Mouse (Mus musculus): ENCODE data around the gene Fam25c. TPM values are rescaled to one million over a fixed set of nuclear protein-coding genes. Genes with fewer than 3 reads are reported as not detected.
A peak's percentile ranks its signal among the peaks of the same experiment; 100 is the strongest.

The Fam25c gene
- not detected in 2 replicates for polyA plus RNA-seq (2012; rRNA removed)

GRCm38 (mm10) chr14:34355301-34355700 is at the start of gene Fam25c:
Gene Fam25c (minus strand): TSS chr14:34355433.
- H3K27me3 ChIP-seq (ENCODE audit: control insufficient read depth, insufficient read depth, low read length), result no peaks in the 10 kb centered on the region
- H3K36me3 ChIP-seq (ENCODE audit: control insufficient read depth, insufficient read depth, low read length), result no peaks in the 10 kb centered on the region
- no peak for TF ChIP-seq POLR2A (IDR thresholded peaks at IDR 0.05; ENCODE audit: control insufficient read depth, low read depth, low read length)
- no peak for TF ChIP-seq CTCF (IDR thresholded peaks at IDR 0.05; ENCODE audit: control insufficient read depth, insufficient read depth, insufficient replicate concordance, low read depth, low read length)
- H3K4me1 ChIP-seq (ENCODE audit: control insufficient read depth, insufficient read depth, low read length), result peaks cover 6% of the 10 kb centered on the region
- no peak within 1 kb of the TSS for H3K4me3 ChIP-seq (ENCODE audit: control insufficient read depth, low read depth, low read length)
- no peak within 1 kb of the TSS for H3K27ac ChIP-seq (ENCODE audit: control insufficient read depth, insufficient read depth, low read depth, low read length)

- Histone ChIP-seq H3K27ac (ENCODE audit: control insufficient read depth, insufficient read depth, low read depth, low read length) (no peak overlapping the region), H3K4me3 (ENCODE audit: control insufficient read depth, low read depth, low read length) (no peak overlapping the region), H3K36me3 (ENCODE audit: control insufficient read depth, insufficient read depth, low read length) (no peaks in the 10 kb centered on the region), H3K4me1 (ENCODE audit: control insufficient read depth, insufficient read depth, low read length) (peaks cover 1% of the 10 kb centered on the region; the same call in 1 of the 2 replicates), H3K27me3 (ENCODE audit: control insufficient read depth, insufficient read depth, low read length) (no peaks in the 10 kb centered on the region)
- TF ChIP-seq CTCF (IDR thresholded peaks at IDR 0.05; ENCODE audit: control insufficient read depth, insufficient read depth, insufficient replicate concordance, low read depth, low read length), result no peak
- TF ChIP-seq POLR2A (IDR thresholded peaks at IDR 0.05; ENCODE audit: control insufficient read depth, low read depth, low read length), result no peak
Measured at GRCm38 (mm10) chr14:34403424-34403823, 48.2 kb upstream of the Fam25c start.

- no peak for TF ChIP-seq CTCF (IDR thresholded peaks at IDR 0.05; ENCODE audit: control insufficient read depth, insufficient read depth, insufficient replicate concordance, low read depth, low read length)
- TF ChIP-seq POLR2A (IDR thresholded peaks at IDR 0.05; ENCODE audit: control insufficient read depth, low read depth, low read length), result no peak
- H3K27ac ChIP-seq (ENCODE audit: control insufficient read depth, insufficient read depth, low read depth, low read length), result no peak overlapping the region
- no peaks in the 10 kb centered on the region for H3K27me3 ChIP-seq (ENCODE audit: control insufficient read depth, insufficient read depth, low read length)
- H3K4me3 ChIP-seq (ENCODE audit: control insufficient read depth, low read depth, low read length), result no peak overlapping the region
- no peaks in the 10 kb centered on the region for H3K36me3 ChIP-seq (ENCODE audit: control insufficient read depth, insufficient read depth, low read length)
- peaks cover 4% of the 10 kb centered on the region; the same call in 1 of the 2 replicates for H3K4me1 ChIP-seq (ENCODE audit: control insufficient read depth, insufficient read depth, low read length)
Measured at GRCm38 (mm10) chr14:34402871-34403270, 47.6 kb upstream of the Fam25c start.

GRCm38 (mm10) chr14:34401135-34401534 is 45.9 kb upstream of the Fam25c start:
- H3K4me1 ChIP-seq (ENCODE audit: control insufficient read depth, insufficient read depth, low read length), result peaks cover 4% of the 10 kb centered on the region; the same call in 1 of the 2 replicates
- TF ChIP-seq POLR2A (IDR thresholded peaks at IDR 0.05; ENCODE audit: control insufficient read depth, low read depth, low read length), result no peak
- peak; percentile 86 for TF ChIP-seq CTCF (IDR thresholded peaks at IDR 0.05; ENCODE audit: control insufficient read depth, insufficient read depth, insufficient replicate concordance, low read depth, low read length)
- no peak overlapping the region for H3K4me3 ChIP-seq (ENCODE audit: control insufficient read depth, low read depth, low read length)
- no peak overlapping the region for H3K27ac ChIP-seq (ENCODE audit: control insufficient read depth, insufficient read depth, low read depth, low read length)
- no peaks in the 10 kb centered on the region for H3K36me3 ChIP-seq (ENCODE audit: control insufficient read depth, insufficient read depth, low read length)
- H3K27me3 ChIP-seq (ENCODE audit: control insufficient read depth, insufficient read depth, low read length), result no peaks in the 10 kb centered on the region

- H3K36me3 ChIP-seq (ENCODE audit: control insufficient read depth, insufficient read depth, low read length), result no peaks in the 10 kb centered on the region
- peaks cover 4% of the 10 kb centered on the region; the same call in 1 of the 2 replicates for H3K4me1 ChIP-seq (ENCODE audit: control insufficient read depth, insufficient read depth, low read length)
- H3K27ac ChIP-seq (ENCODE audit: control insufficient read depth, insufficient read depth, low read depth, low read length), result no peak overlapping the region
- H3K27me3 ChIP-seq (ENCODE audit: control insufficient read depth, insufficient read depth, low read length), result no peaks in the 10 kb centered on the region
- TF ChIP-seq POLR2A (IDR thresholded peaks at IDR 0.05; ENCODE audit: control insufficient read depth, low read depth, low read length), result no peak
- no peak overlapping the region for H3K4me3 ChIP-seq (ENCODE audit: control insufficient read depth, low read depth, low read length)
Measured at GRCm38 (mm10) chr14:34400021-34400420, 44.8 kb upstream of the Fam25c start.

GRCm38 (mm10) chr14:34399301-34399700 is 44.1 kb upstream of the Fam25c start:
- Histone ChIP-seq H3K4me3 (ENCODE audit: control insufficient read depth, low read depth, low read length) (no peak overlapping the region), H3K36me3 (ENCODE audit: control insufficient read depth, insufficient read depth, low read length) (no peaks in the 10 kb centered on the region)

GRCm38 (mm10) chr14:34398901-34399300 is 43.7 kb upstream of the Fam25c start:
- TF ChIP-seq POLR2A (IDR thresholded peaks at IDR 0.05; ENCODE audit: control insufficient read depth, low read depth, low read length), result no peak
- no peaks in the 10 kb centered on the region for H3K27me3 ChIP-seq (ENCODE audit: control insufficient read depth, insufficient read depth, low read length)
- H3K27ac ChIP-seq (ENCODE audit: control insufficient read depth, insufficient read depth, low read depth, low read length), result no peak overlapping the region
- no peak overlapping the region for H3K4me3 ChIP-seq (ENCODE audit: control insufficient read depth, low read depth, low read length)
- no peaks in the 10 kb centered on the region for H3K36me3 ChIP-seq (ENCODE audit: control insufficient read depth, insufficient read depth, low read length)
- peaks cover 4% of the 10 kb centered on the region; the same call in 1 of the 2 replicates for H3K4me1 ChIP-seq (ENCODE audit: control insufficient read depth, insufficient read depth, low read length)

More at GRCm38 (mm10) chr14:34399301-34399700, 44.1 kb upstream of the Fam25c start:
- no peak for TF ChIP-seq CTCF (IDR thresholded peaks at IDR 0.05; ENCODE audit: control insufficient read depth, insufficient read depth, insufficient replicate concordance, low read depth, low read length)
- H3K27me3 ChIP-seq (ENCODE audit: control insufficient read depth, insufficient read depth, low read length), result no peaks in the 10 kb centered on the region
- no peak overlapping the region for H3K27ac ChIP-seq (ENCODE audit: control insufficient read depth, insufficient read depth, low read depth, low read length)
- peaks cover 4% of the 10 kb centered on the region; the same call in 1 of the 2 replicates for H3K4me1 ChIP-seq (ENCODE audit: control insufficient read depth, insufficient read depth, low read length)

- H3K4me3 ChIP-seq (ENCODE audit: control insufficient read depth, low read depth, low read length), result no peak overlapping the region
- H3K36me3 ChIP-seq (ENCODE audit: control insufficient read depth, insufficient read depth, low read length), result no peaks in the 10 kb centered on the region
- TF ChIP-seq POLR2A (IDR thresholded peaks at IDR 0.05; ENCODE audit: control insufficient read depth, low read depth, low read length) (no peak), CTCF (IDR thresholded peaks at IDR 0.05; ENCODE audit: control insufficient read depth, insufficient read depth, insufficient replicate concordance, low read depth, low read length) (no peak)
Measured at GRCm38 (mm10) chr14:34397871-34398270, 42.6 kb upstream of the Fam25c start.

More at GRCm38 (mm10) chr14:34397871-34398270, 42.6 kb upstream of the Fam25c start:
- H3K4me1 ChIP-seq (ENCODE audit: control insufficient read depth, insufficient read depth, low read length), result peaks cover 4% of the 10 kb centered on the region; the same call in 1 of the 2 replicates
- H3K27ac ChIP-seq (ENCODE audit: control insufficient read depth, insufficient read depth, low read depth, low read length), result no peak overlapping the region
- no peaks in the 10 kb centered on the region for H3K27me3 ChIP-seq (ENCODE audit: control insufficient read depth, insufficient read depth, low read length)

Measured in testis, adult 2 months (tissue).